Mouse (Mus musculus) layer of hippocampus, adult 11-12 months (tissue): ENCODE data around the gene AU041133.
"Not testable (repeated sequence)": the region's sequence is repeated elsewhere in the genome, so short reads cannot be mapped to it uniquely, and the experiment has no call there.

ENCODE experiments used
- DNase-seq: peaks from one replicate; pipeline ENCODE4 v3.0.0; 2022; ENCODE audit warnings: low spot score

The AU041133 gene

GRCm38 (mm10) chr10:82127850-82128401, at the start of gene AU041133:
TSS of gene AU041133 (plus strand) at chr10:82128013.
- peak; percentile 92 for DNase-seq

- DNase-seq: peak; percentile 81
Observed at GRCm38 (mm10) chr10:82082728-82083621, 44.8 kb upstream of the AU041133 start, which contains the start of gene BC024063. TSS of gene BC024063 (plus strand) at chr10:82083353.

GRCm38 (mm10) chr10:82083622-82083971, 44.2 kb upstream of the AU041133 start:
- DNase-seq: not testable (repeated sequence)

GRCm38 (mm10) chr10:82117206-82117605, 10.6 kb upstream of the AU041133 start:
- DNase-seq: no peak

- no peak for DNase-seq
Observed at GRCm38 (mm10) chr10:82145282-82145681, 17.5 kb downstream of the AU041133 start.

GRCm38 (mm10) chr10:82147571-82147970, 19.8 kb downstream of the AU041133 start:
- no peak for DNase-seq

GRCm38 (mm10) chr10:82167777-82168176, 40.0 kb downstream of the AU041133 start:
- DNase-seq: no peak

GRCm38 (mm10) chr10:82169776-82170175, 42.0 kb downstream of the AU041133 start:
- no peak for DNase-seq

- DNase-seq: no peak
Observed at GRCm38 (mm10) chr10:82170808-82171207, 43.0 kb downstream of the AU041133 start.

- DNase-seq: peak; percentile 85
Observed at GRCm38 (mm10) chr10:82178257-82179064, 50.6 kb downstream of the AU041133 start.
